Mouse (Mus musculus) heart, postnatal 0 days (tissue): ENCODE measurements at regions not wholly inside any gene's neighbourhood (a gene's known extent, or its start where the extent isn't known, plus 50 kb on each side); places are given as distances from the start of the nearest gene placed in this dataset.

Source experiments
- CTCF ChIP-seq: IDR thresholded peaks from 2 replicates; pipeline ENCODE4 v1.5.1; 2016; ENCODE audit warnings: antibody characterized with exemption, control low read depth, low read depth
- EP300 ChIP-seq: IDR thresholded peaks from 2 replicates; pipeline ENCODE4 v1.6.1; 2016; ENCODE audit warnings: antibody characterized with exemption, low read depth

GRCm38 (mm10) chr9:61271243-61271642 is 100.9 kb upstream of the Tle3 start:
- no peak for TF ChIP-seq CTCF
- TF ChIP-seq EP300 = no peak
